Mouse (Mus musculus): Measurements from ENCODE around the gene Cdk15. TPM values are rescaled to one million over a fixed set of nuclear protein-coding genes. Genes with fewer than 3 reads are reported as not detected.

The Cdk15 gene
- total RNA-seq, 2 experiments from 2014 or later, result 0.65 to 1.0 TPM

- no peak for DNase-seq (ENCODE audit: low spot score in 2 of 2)
These were observed 112.6 kb downstream of the Cdk15 start for GRCm38 (mm10) chr1:59369320-59369685.

GRCm38 (mm10) chr1:59370355-59370950 is 113.7 kb downstream of the Cdk15 start:
- DNase-seq (ENCODE audit: low spot score in 2 of 2), result no peak

GRCm38 (mm10) chr1:59376021-59376548 is 119.4 kb downstream of the Cdk15 start:
- DNase-seq (ENCODE audit: low spot score in 2 of 2), result no peak

DNA sequence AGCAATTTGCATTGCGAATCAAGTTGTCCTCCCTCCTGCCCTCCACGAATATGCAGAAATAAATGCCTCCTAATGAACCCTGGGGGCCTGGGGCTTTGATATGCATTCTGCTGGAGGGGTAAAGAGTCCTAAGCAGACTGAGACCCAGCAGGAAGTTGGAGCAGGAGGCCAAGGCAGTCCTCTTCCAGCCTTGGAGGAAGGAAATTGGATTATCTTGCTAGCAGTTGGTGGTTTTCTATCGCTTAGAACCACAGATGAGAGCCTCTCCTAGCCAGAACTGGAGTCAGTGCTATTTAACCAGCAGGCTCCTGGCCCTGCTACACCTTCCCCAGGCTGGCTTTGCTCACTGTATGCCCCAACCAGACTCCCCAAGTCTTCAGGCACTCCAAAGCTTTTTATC is 119.9 kb downstream of the Cdk15 start:
- no peak for DNase-seq (ENCODE audit: low spot score in 2 of 2)

DNA sequence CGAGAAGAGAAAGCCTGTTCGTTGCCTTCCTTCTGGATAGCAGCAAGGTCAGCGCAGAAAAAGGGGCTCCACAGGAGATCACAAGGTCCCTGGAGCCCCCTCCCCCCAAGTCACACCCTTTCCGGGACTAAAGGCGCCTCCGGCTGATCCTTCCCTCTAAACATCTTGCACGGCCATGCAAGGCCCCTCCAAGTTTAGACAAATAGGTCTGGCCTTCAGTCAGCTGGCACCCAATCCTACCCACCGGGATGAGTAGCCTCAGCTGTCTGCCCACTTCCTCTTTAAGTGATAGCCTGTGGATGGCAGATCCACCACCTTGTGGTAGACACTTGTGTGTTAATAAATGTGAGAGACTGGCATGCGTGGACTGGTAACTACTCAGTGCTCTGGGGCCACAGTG is 120.6 kb downstream of the Cdk15 start:
- DNase-seq (ENCODE audit: low spot score in 2 of 2), result no peak

GRCm38 (mm10) chr1:59380926-59381325 is 124.2 kb downstream of the Cdk15 start:
- DNase-seq (ENCODE audit: low spot score in 2 of 2), result peak in 1 of 2 experiments; percentile 22

- DNase-seq (ENCODE audit: low spot score in 2 of 2), result no peak
These were observed 124.8 kb downstream of the Cdk15 start for GRCm38 (mm10) chr1:59381483-59381882.

DNA sequence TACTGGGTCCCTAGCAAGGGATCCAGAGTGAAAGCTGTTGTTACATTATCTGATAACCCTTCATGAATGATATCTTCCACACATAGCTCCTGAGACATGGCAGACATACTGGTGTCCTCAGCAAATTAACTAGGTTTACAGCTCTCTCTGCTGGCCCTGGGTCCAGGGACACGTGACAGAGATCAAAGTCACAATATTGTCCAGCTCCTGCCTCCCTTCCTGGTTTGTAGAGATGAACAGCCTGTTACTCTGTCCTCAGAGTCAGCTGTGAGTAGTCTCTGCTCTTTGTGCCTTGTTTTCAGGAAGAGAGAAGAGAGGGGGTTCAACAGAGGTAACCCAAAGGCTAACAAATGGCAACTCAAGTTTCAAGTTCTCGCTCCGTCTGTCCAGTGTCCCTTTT is 125.8 kb downstream of the Cdk15 start:
- no peak for DNase-seq (ENCODE audit: low spot score in 2 of 2)

- no peak for DNase-seq (ENCODE audit: low spot score in 2 of 2)
These were observed 126.4 kb downstream of the Cdk15 start for GRCm38 (mm10) chr1:59383049-59383610.

DNA sequence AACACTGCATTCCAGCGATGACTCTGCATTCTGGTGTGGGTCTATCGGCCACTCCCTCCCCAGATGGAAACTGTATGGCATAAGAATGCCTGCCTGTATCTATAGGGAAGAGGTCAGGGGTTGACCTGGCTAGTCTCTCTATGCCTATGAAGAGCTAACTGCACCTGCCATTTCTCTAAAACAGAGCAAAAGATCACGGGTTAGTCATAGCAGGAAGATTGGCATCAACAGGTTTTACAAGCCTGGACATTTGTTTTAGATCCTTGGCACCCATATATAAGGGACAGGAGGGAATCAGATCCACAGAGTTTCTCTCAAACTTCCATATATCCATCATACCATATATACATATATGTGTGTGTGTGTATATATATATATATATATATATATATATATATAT is 127.7 kb downstream of the Cdk15 start:
- no peak for DNase-seq (ENCODE audit: low spot score in 2 of 2)

- no peak for DNase-seq (ENCODE audit: low spot score in 2 of 2)
These were observed 128.9 kb downstream of the Cdk15 start for GRCm38 (mm10) chr1:59385641-59386040.

- no peak for DNase-seq (ENCODE audit: low spot score in 2 of 2)
These were observed 131.0 kb downstream of the Cdk15 start for GRCm38 (mm10) chr1:59387542-59388314.

DNA sequence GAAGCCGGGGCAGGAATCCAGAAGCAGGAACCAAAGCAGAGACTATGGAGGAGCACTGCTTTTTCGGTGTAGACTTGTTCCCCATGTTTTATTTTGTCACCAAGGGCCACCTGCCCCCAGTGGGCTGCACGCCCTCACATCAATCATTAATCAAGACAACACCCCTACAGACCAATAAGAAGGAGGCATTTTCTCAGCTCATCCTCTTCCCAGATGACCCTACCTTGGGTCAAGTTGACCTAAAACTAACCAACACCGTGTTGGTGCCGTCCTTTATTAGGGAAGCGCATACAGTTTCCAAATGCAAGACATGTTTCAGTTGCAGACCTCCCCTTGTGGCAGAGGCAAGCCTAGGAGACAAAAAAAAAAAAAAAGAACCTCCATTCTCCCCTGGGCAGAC is 132.5 kb downstream of the Cdk15 start:
- DNase-seq (ENCODE audit: low spot score in 2 of 2), result no peak

- DNase-seq (ENCODE audit: low spot score in 2 of 2), result no peak
These were observed 135.0 kb downstream of the Cdk15 start for GRCm38 (mm10) chr1:59391736-59392135.

GRCm38 (mm10) chr1:59394072-59394471 is 137.4 kb downstream of the Cdk15 start:
- no peak for DNase-seq (ENCODE audit: low spot score in 2 of 2)

- no peak for DNase-seq (ENCODE audit: low spot score in 2 of 2)
These were observed 137.9 kb downstream of the Cdk15 start for GRCm38 (mm10) chr1:59394616-59395015.

DNA sequence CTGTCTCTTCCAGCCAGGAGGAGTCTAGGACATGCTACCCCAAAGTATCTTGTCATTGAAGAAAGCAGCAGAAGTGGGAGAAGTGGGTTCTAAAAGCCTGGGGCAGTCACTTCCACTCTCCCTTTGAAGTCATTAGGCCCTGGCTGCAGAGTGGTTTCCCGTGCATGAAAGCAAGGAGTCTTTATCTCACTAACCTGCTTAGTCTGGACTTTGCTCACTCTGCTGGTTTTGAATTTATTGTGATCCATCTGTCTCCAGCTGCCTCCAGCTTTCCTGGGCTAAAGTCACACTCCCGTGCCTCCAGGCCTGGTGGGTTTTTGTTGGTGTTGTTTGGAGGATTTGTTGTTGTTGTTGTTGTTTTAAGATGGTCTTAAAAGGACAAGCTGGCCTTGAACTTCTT is 139.3 kb downstream of the Cdk15 start:
- no peak for DNase-seq (ENCODE audit: low spot score in 2 of 2)

DNA sequence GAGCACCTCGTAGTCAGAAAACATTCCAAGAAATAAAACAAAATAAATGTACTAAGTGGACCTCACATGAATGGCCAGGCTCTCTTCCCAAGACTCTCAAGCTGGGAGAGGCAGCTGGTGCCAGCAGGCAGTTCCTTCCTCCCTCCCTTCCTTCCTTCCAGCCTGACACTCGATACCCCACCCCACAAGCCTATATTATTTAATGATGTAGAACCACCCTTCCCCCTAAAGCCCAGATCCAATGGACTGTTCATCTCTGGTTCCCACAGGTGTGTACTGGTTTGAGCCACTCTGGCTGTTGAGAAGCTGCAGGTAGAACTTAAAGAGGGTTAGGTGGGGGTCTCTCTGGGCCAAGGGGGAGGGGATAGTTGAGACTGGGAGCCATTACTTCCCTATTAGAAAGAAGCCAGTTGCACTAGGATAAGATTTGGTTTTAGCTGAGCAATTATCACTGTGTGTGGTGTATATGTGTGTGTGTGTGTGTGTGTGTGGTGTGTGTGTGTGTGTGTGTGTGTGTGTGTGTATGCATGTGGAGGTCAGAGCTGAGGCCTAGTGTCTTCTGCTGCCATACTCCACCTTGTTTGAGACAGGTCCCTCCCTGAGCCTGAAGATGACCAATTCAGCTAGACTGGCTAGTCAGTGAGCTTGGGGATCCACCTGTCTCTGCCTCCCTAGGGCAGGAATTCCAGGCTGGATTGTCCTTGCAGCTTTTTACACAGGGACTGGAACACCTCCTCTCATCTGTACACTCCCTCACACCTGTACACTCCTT is 143.0 kb downstream of the Cdk15 start:
- no peak for DNase-seq (ENCODE audit: low spot score in 2 of 2)

DNA sequence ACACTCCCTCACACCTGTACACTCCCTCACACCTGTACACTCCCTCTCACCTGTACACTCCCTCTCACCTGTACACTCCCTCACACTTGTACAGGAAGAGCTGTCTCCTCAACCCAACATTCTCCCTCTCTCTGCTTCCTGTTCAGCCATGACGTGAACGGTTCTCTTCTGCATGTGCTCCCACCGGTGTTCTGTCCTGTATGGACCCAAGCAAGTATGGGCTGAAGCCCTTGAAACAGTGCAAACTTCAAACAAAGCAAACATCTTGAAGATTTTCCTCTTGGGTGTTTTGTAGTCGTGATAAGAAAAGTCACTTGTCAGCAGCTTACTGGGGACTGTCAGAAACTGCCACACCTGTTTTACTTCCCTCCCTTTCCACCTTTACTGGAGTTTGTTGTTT is 144.5 kb downstream of the Cdk15 start:
- no peak for DNase-seq (ENCODE audit: low spot score in 2 of 2)
